Mouse (Mus musculus) adrenal gland, adult (tissue): ENCODE results near the gene Zranb1.

Experiments used
- DNase-seq, 2 experiments: peaks; one replicate each; pipeline ENCODE4 v3.0.0; 2022 to 2023; ENCODE audit warnings: low spot score in 1 of 2; ENCODE audit not compliant: inconsistent age in 2 of 2

Zranb1 gene

GRCm38 (mm10) chr7:133032589-133033203 is 101.8 kb downstream of the Zranb1 start:
- peak; percentile 68 to 90 for DNase-seq

DNA sequence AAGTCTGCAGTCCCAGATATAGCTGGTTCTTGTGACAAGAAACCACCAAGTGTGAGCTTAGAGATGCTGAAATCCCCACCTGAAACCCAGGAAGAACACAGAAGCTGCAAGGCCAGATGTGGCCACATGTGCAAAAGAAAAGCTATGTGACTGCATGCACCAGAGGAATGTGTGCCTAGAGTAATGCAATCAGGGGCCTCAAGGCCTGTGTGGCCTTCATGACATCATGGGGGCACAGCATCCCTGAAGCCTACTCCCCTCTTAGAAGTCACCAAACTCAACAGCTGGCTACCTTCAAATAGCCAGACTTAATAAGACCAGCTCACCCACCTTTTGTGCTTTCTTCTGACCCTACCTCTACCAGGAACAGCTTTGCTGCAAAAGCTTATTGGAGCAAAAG is 105.0 kb downstream of the Zranb1 start:
- DNase-seq = peak; percentile 41 to 63
